Mouse (Mus musculus) ovary, adult 10 weeks (tissue): Measurements from ENCODE around the gene Exosc10. TPM values are rescaled to one million over a fixed set of nuclear protein-coding genes. Genes with fewer than 3 reads are reported as not detected.

Experiments used
- polyA plus RNA-seq: library from polyadenylated mRNA; stranded (reverse); fragments of 350-450 nt; fragmentation: Illumina TruSeq; extraction: RNeasy Lipid Tissue Mini Kit (QIAGEN cat#74804); gene quantifications from one replicate; pipeline ENCODE4 v1.2.3, GENCODE M21; 2014

Exosc10 gene
- 6.6 TPM for polyA plus RNA-seq

DNA sequence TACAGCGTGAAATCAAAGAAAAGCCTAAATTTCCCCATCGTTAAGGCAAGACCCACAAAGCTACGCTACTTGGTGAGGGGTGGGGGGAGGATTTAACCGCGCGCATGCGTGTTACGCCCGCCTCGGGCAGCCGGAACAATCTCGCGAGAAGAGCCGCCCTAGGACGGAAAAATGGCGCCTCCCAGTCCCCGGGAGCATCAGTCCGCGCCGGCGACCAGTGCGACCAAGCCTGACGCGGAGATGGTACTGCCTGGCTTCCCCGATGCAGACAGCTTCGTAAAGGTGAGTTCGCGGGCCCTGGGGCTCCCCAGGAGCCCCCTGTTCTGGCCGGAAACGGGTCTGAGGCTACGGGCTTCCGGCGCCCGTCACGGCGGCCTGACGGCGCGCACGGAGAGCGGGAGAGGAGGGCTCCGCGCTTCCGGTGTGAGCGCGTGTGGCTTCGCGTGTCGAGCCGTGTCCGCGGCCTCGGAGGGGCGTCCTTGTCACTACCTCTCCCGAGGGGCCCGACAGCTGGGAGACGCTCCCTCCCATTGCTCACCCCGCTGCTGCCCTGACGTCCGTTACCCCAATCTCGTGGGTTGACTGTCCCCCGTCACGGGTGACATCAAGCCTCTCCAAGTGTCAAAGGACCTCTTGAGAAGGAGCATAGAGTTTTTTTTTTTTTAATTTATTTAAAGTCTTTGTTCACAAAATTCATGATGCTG is at the start of gene Exosc10:
TSS of gene Exosc10 (plus strand) at position 133 of the 704 bp plus-strand sequence.

DNA sequence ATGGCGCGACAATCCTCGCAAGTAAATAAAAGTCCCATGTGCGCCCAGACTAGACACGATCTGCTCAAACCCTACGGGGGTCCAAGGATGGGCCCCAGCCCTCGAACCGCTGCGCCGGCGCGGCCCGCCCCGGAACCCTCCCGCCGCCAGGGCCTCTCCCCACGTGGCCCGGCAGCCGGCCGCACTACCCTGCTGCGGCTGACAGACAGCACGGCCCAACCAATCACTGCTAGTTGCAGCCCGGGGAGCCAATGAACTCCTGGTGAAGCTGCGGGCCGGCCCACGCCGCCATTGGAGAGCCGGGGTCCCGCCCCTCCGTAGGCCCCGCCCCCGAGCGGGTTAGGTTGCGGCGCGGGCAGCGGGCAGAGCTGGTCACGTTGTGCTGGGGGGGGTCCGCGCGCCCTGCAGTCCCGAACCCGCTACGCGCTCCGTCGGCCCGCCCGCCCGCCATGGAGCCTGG is 33.0 kb downstream of the Exosc10 start, which contains the start of gene Srm:
TSS of gene Srm (plus strand) at position 333 of the 460 bp plus-strand sequence.

DNA sequence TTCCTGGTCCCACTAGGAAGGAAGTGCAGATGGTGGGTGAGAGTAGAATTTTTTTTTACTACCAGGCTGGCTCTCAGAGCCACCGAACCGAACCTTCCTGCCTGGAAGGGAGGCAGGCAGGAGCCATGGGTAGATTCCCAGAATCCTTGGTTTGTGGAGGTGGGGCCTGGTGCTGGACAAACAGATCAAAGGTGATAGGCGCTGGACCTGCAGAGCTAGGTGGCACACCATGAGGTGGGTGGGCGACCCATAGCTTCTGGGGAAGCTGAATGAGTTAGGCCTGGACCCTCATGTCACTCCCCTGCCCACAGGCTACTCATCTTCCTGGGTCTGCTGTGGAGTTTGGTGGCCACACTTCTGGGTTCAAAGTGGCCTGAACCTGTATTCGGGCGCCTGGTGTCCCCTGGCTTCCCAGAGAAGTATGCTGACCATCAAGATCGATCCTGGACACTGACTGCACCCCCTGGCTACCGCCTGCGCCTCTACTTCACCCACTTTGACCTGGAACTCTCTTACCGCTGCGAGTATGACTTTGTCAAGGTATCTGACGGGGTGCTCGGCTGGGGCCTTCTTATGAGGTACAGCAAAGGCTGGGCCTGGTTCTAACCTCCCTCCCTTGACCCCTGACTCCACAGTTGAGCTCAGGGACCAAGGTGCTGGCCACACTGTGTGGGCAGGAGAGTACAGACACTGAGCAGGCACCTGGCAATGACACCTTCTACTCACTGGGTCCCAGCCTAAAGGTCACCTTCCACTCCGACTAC is 44.3 kb downstream of the Exosc10 start, which contains the start of gene Masp2:
TSS of gene Masp2 (plus strand) at position 198 of the 764 bp plus-strand sequence.

DNA sequence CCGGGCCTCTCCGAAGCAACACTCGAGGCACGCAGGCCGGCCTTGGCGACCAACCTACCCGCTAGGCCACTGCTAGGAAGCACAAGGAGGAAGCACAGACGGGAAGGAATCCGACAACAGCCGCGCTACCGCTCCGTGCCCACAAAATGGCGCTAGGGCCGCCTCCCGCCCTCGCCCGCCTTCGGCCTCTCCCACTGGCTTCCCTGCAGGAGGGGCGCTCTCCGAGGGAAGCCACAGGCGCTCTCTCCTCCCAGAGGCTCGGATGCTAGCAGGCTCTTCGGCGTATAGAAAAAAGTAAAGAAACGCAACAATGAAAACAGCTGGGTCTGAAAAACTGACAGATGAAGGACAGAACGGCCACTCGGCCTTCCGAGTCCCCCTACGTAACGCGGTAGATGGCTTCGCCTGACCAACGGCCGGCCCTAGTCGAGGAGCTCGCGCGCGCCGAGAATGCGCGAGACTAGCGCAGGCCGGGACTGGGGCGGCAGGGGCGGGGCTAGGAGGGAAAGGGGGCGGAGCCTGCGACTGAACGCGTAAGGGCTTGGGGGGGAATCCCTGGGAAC is 68.5 kb downstream of the Exosc10 start, which contains the start of gene Tardbp:
TSS of gene Tardbp (minus strand) at position 397 of the 563 bp plus-strand sequence.

Other genes starting within 250 kb of the Exosc10 start
- gene Ubiad1, start 113.7 kb upstream of the Exosc10 start, polyA plus RNA-seq, result 4.4 TPM
- 6.1 TPM for gene Mtor, start 109.8 kb upstream of the Exosc10 start, polyA plus RNA-seq
- gene Angptl7, start 58.0 kb upstream of the Exosc10 start, polyA plus RNA-seq, result 0.74 TPM
- gene Srm, start 33.1 kb downstream of the Exosc10 start, polyA plus RNA-seq, result not detected
- gene Masp2, start 44.1 kb downstream of the Exosc10 start, polyA plus RNA-seq, result not detected
- 1,046 TPM for gene Tardbp, start 68.6 kb downstream of the Exosc10 start, polyA plus RNA-seq
- not detected for gene Gm572, start 84.9 kb downstream of the Exosc10 start, polyA plus RNA-seq
- 2.1 TPM for gene Casz1, start 246.0 kb downstream of the Exosc10 start, polyA plus RNA-seq